Mouse (Mus musculus) spleen, adult 2 months (tissue): Measurements from ENCODE around the gene Map3k1. TPM values are rescaled to one million over a fixed set of nuclear protein-coding genes. Genes with fewer than 3 reads are reported as not detected.

Source experiments
- DNase-seq, 2 experiments: peaks; one replicate each; pipeline versions ENCODE4 v3.0.0 to v3.0.0-alpha.2; 2012 to 2021; ENCODE audit warnings: low spot score in 2 of 2, low read depth in 1 of 2
- H3K27ac ChIP-seq: fragments of 200-500 bp; 2 replicates; pipeline ENCODE4 v1.5.1; 2012; ENCODE audit warnings: low read length, inconsistent platforms; ENCODE audit not compliant: insufficient read depth
- H3K27me3 ChIP-seq: fragments of 200-500 bp; 2 replicates; pipeline ENCODE4 v1.6.1; 2012; ENCODE audit warnings: mild to moderate bottlenecking, moderate library complexity, low read length, inconsistent platforms; ENCODE audit not compliant: control insufficient read depth, insufficient read depth
- H3K36me3 ChIP-seq: fragments of 200-500 bp; 2 replicates; pipeline ENCODE4 v1.6.1; 2012; ENCODE audit warnings: mild to moderate bottlenecking, low read length, inconsistent platforms; ENCODE audit not compliant: control insufficient read depth, insufficient read depth
- H3K4me1 ChIP-seq: fragments of 200-500 bp; 2 replicates; pipeline ENCODE4 v1.6.1; 2011; ENCODE audit warnings: inconsistent platforms; ENCODE audit not compliant: control insufficient read depth, insufficient read depth, insufficient read length
- H3K4me3 ChIP-seq: fragments of 200-500 bp; 2 replicates; pipeline ENCODE4 v1.5.1; 2011; ENCODE audit warnings: mild to moderate bottlenecking, inconsistent platforms; ENCODE audit not compliant: insufficient read depth, insufficient read length; ENCODE audit errors: extremely low read depth
- CTCF ChIP-seq: fragments of 200-500 bp; IDR thresholded peaks from 2 replicates; pipeline ENCODE4 v1.5.1; 2011; ENCODE audit warnings: mild to moderate bottlenecking, inconsistent platforms; ENCODE audit not compliant: insufficient read depth, insufficient read length, insufficient replicate concordance; ENCODE audit errors: extremely low read depth
- POLR2A ChIP-seq: fragments of 200-500 bp; IDR thresholded peaks from 2 replicates; pipeline ENCODE4 v1.6.1; 2011; ENCODE audit warnings: low read depth, low read length, inconsistent platforms
- WGBS: fragments of 180-500 bp; shearing (Covaris S2); methylation state at CpG from one replicate; pipeline ENCODE4 v1.1.7; 2018; 5-methylcytosine and 5-hydroxymethylcytosine counted together
- polyA plus RNA-seq: library from polyadenylated mRNA; depleted of rRNA; stranded (reverse); fragments of >200 nt; gene quantifications from 2 replicates; pipeline ENCODE4 v1.2.3, GENCODE M21; 2012

Gene Map3k1
- polyA plus RNA-seq, 1 experiment: 45.1 TPM

GRCm38 (mm10) chr13:111762526-111762925 lies 46.3 kb downstream of the Map3k1 start:
- TF ChIP-seq POLR2A: no peak
- TF ChIP-seq CTCF: no peak
- WGBS: 47% methylated on average over 12 of the region's 12 CpGs
- H3K4me3 ChIP-seq: no peak overlapping the region
- DNase-seq: no peak
- H3K36me3 ChIP-seq: peaks cover 67% of the 10 kb centered on the region
- no peaks in the 10 kb centered on the region for H3K27me3 ChIP-seq
- H3K27ac ChIP-seq: no peak overlapping the region
- H3K4me1 ChIP-seq: no peaks in the 10 kb centered on the region

- H3K36me3 ChIP-seq: peaks cover 73% of the 10 kb centered on the region
- no peaks in the 10 kb centered on the region for H3K4me1 ChIP-seq
- no peak overlapping the region for H3K4me3 ChIP-seq
- no peaks in the 10 kb centered on the region for H3K27me3 ChIP-seq
- no peak overlapping the region for H3K27ac ChIP-seq
- WGBS: 95% methylated on average over 6 of the region's 6 CpGs
- TF ChIP-seq CTCF (no peak), POLR2A (no peak)
- no peak for DNase-seq
These were observed 51.8 kb downstream of the Map3k1 start for GRCm38 (mm10) chr13:111756986-111757385.

- H3K27ac ChIP-seq: no peak overlapping the region
- H3K4me3 ChIP-seq: no peak overlapping the region
- TF ChIP-seq POLR2A: no peak
- TF ChIP-seq CTCF: no peak
- WGBS: 96% methylated on average over 15 of the region's 15 CpGs
- no peak for DNase-seq
- H3K36me3 ChIP-seq: peaks cover 73% of the 10 kb centered on the region
- no peaks in the 10 kb centered on the region for H3K27me3 ChIP-seq
- H3K4me1 ChIP-seq: no peaks in the 10 kb centered on the region
These were observed 52.9 kb downstream of the Map3k1 start for GRCm38 (mm10) chr13:111755937-111756336.

GRCm38 (mm10) chr13:111755377-111755776 lies 53.4 kb downstream of the Map3k1 start:
- TF ChIP-seq POLR2A (no peak), CTCF (no peak)
- DNase-seq: no peak
- Histone ChIP-seq H3K4me3 (no peak overlapping the region), H3K27me3 (no peaks in the 10 kb centered on the region), H3K36me3 (peaks cover 72% of the 10 kb centered on the region), H3K27ac (no peak overlapping the region), H3K4me1 (no peaks in the 10 kb centered on the region)
- 98% methylated on average over 18 of the region's 18 CpGs for WGBS

GRCm38 (mm10) chr13:111753321-111753720 lies 55.5 kb downstream of the Map3k1 start:
- H3K4me3 ChIP-seq: no peak overlapping the region
- peaks cover 74% of the 10 kb centered on the region for H3K36me3 ChIP-seq
- H3K4me1 ChIP-seq: no peaks in the 10 kb centered on the region
- H3K27ac ChIP-seq: no peak overlapping the region
- DNase-seq: no peak
- no peak for TF ChIP-seq CTCF
- TF ChIP-seq POLR2A: no peak
- 94% methylated on average over 6 of the region's 6 CpGs for WGBS
- H3K27me3 ChIP-seq: no peaks in the 10 kb centered on the region

- Histone ChIP-seq H3K36me3 (peaks cover 37% of the 10 kb centered on the region), H3K27ac (no peak overlapping the region), H3K27me3 (no peaks in the 10 kb centered on the region), H3K4me3 (no peak overlapping the region), H3K4me1 (no peaks in the 10 kb centered on the region)
- no peak for DNase-seq
- TF ChIP-seq POLR2A (no peak), CTCF (no peak)
- WGBS: 94% methylated on average over 28 of the region's 28 CpGs
These were observed 60.3 kb downstream of the Map3k1 start for GRCm38 (mm10) chr13:111748301-111749062.

- DNase-seq: no peak
- H3K4me3 ChIP-seq: no peak overlapping the region
- H3K4me1 ChIP-seq: peaks cover 1% of the 10 kb centered on the region; the same call in 1 of the 2 replicates
- H3K27me3 ChIP-seq: no peaks in the 10 kb centered on the region
- TF ChIP-seq POLR2A (no peak), CTCF (no peak)
- no peak overlapping the region for H3K27ac ChIP-seq
- H3K36me3 ChIP-seq: peaks cover 30% of the 10 kb centered on the region
- 82% methylated on average over 5 of the region's 5 CpGs for WGBS
These were observed 62.0 kb downstream of the Map3k1 start for GRCm38 (mm10) chr13:111746831-111747230.
